Mouse (Mus musculus): ENCODE data around the gene Fam210b. TPM values are rescaled to one million over a fixed set of nuclear protein-coding genes. Genes with fewer than 3 reads are reported as not detected.

The Fam210b gene
- total RNA-seq, 1 experiment = 1.6 TPM

DNA sequence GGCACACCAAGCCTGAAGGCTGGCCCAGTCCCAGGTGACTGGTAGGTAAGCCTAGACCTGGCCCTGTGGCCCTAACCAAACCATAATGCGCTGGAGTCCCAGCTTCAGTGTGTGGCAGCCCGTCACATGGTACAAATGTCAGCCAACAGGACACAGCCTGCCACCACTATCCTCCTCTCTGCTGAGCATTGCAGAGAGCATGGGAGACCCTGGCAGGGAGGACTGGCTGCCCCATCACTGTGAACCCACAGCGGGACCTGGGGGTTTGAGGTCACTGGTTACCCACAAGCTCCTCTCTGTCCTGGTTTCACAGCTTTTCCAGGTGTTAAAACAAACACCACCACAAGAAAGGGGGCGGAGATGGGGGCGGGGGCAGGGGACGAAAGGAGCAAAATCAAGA lies 45.0 kb downstream of the Fam210b start:
- Histone ChIP-seq H3K36me3 (ENCODE audit: control insufficient read depth, insufficient read depth, low read length, poor library complexity, severe bottlenecking) (no peaks in the 10 kb centered on the region), H3K9ac (ENCODE audit: insufficient read depth, low read depth, low read length, poor library complexity, severe bottlenecking) (no peak overlapping the region), H3K9me3 (ENCODE audit: control insufficient read depth, insufficient read depth, low read depth, low read length) (no peaks in the 10 kb centered on the region), H3K4me3 (ENCODE audit: insufficient read depth in 1 of 2, low read depth in 1 of 2, low read length in 2 of 2, poor library complexity in 1 of 2, severe bottlenecking in 1 of 2) (no peak overlapping the region), H3K4me1 (ENCODE audit: control insufficient read depth in 2 of 2, insufficient read depth in 2 of 2, low read length in 2 of 2, poor library complexity in 1 of 2) (peaks cover 0 to 18% of the 10 kb centered on the region in 2 experiments; a peak in 1 of 4 replicates), H3K27ac (ENCODE audit: insufficient read depth, low read depth, low read length, poor library complexity, severe bottlenecking) (no peak overlapping the region)
- DNase-seq (ENCODE audit: low read depth, low spot score) = no peak
- TF ChIP-seq CHD2 (IDR thresholded peaks at IDR 0.05; ENCODE audit: low read depth, low read length) = no peak
- no peak for TF ChIP-seq ZC3H11A (IDR thresholded peaks at IDR 0.05; ENCODE audit: borderline replicate concordance, low read depth, low read length)
- no peak for TF ChIP-seq ZNF384 (IDR thresholded peaks at IDR 0.05; ENCODE audit: low read depth, low read length)
- no peak for TF ChIP-seq HCFC1 (IDR thresholded peaks at IDR 0.05; ENCODE audit: borderline replicate concordance, insufficient read depth, low read length)
- TF ChIP-seq MAFK (IDR thresholded peaks at IDR 0.05; ENCODE audit: insufficient read depth, low read depth, low read length) = no peak
- in situ Hi-C loops (cut with MboI; ENCODE audit: low sequenced_read_pairs in 2 of 2, unreplicated experiment in 2 of 2) = no loop called here

GRCm38 (mm10) chr2:172392041-172392521 lies 46.7 kb downstream of the Fam210b start:
- in situ Hi-C loops (cut with MboI; ENCODE audit: low sequenced_read_pairs in 2 of 2, unreplicated experiment in 2 of 2) = no loop called here

GRCm38 (mm10) chr2:172393391-172394051 lies 48.2 kb downstream of the Fam210b start, which contains the start of gene Cass4:
Cass4 (plus strand) TSS chr2:172393794.
- in situ Hi-C loops (cut with MboI; ENCODE audit: low sequenced_read_pairs in 2 of 2, unreplicated experiment in 2 of 2) = no loop called here
- H3K36me3 ChIP-seq (ENCODE audit: control insufficient read depth, insufficient read depth, low read length, poor library complexity, severe bottlenecking) = no peaks in the 10 kb centered on the region
- peaks cover 3 to 29% of the 10 kb centered on the region in 2 experiments; a peak in 2 of 4 replicates for H3K4me1 ChIP-seq (ENCODE audit: control insufficient read depth in 2 of 2, insufficient read depth in 2 of 2, low read length in 2 of 2, poor library complexity in 1 of 2)
- H3K9ac ChIP-seq (ENCODE audit: insufficient read depth, low read depth, low read length, poor library complexity, severe bottlenecking) = no peak within 1 kb of the TSS
- peak within 1 kb of the TSS; percentile 2 to 25 for H3K4me3 ChIP-seq (ENCODE audit: insufficient read depth in 1 of 2, low read depth in 1 of 2, low read length in 2 of 2, poor library complexity in 1 of 2, severe bottlenecking in 1 of 2)
- TF ChIP-seq MAFK (IDR thresholded peaks at IDR 0.05; ENCODE audit: insufficient read depth, low read depth, low read length) (no peak), HCFC1 (IDR thresholded peaks at IDR 0.05; ENCODE audit: borderline replicate concordance, insufficient read depth, low read length) (no peak), ZNF384 (IDR thresholded peaks at IDR 0.05; ENCODE audit: low read depth, low read length) (peak; percentile 86), ZC3H11A (IDR thresholded peaks at IDR 0.05; ENCODE audit: borderline replicate concordance, low read depth, low read length) (no peak)
- no peak within 1 kb of the TSS; the same call in 1 of the 2 replicates for H3K27ac ChIP-seq (ENCODE audit: insufficient read depth, low read depth, low read length, poor library complexity, severe bottlenecking)
- no peaks in the 10 kb centered on the region for H3K9me3 ChIP-seq (ENCODE audit: control insufficient read depth, insufficient read depth, low read depth, low read length)
- DNase-seq (ENCODE audit: low read depth, low spot score) = no peak

More at GRCm38 (mm10) chr2:172392041-172392521, 46.7 kb downstream of the Fam210b start:
- no peak for TF ChIP-seq ZC3H11A (IDR thresholded peaks at IDR 0.05; ENCODE audit: borderline replicate concordance, low read depth, low read length)
- TF ChIP-seq HCFC1 (IDR thresholded peaks at IDR 0.05; ENCODE audit: borderline replicate concordance, insufficient read depth, low read length) = no peak
- TF ChIP-seq CHD2 (IDR thresholded peaks at IDR 0.05; ENCODE audit: low read depth, low read length) = no peak
- no peak for TF ChIP-seq MAFK (IDR thresholded peaks at IDR 0.05; ENCODE audit: insufficient read depth, low read depth, low read length)
- no peak for TF ChIP-seq ZNF384 (IDR thresholded peaks at IDR 0.05; ENCODE audit: low read depth, low read length)
- Histone ChIP-seq H3K4me1 (ENCODE audit: control insufficient read depth in 2 of 2, insufficient read depth in 2 of 2, low read length in 2 of 2, poor library complexity in 1 of 2) (peaks cover 3 to 26% of the 10 kb centered on the region in 2 experiments; a peak in 2 of 4 replicates), H3K27ac (ENCODE audit: insufficient read depth, low read depth, low read length, poor library complexity, severe bottlenecking) (no peak overlapping the region), H3K9me3 (ENCODE audit: control insufficient read depth, insufficient read depth, low read depth, low read length) (no peaks in the 10 kb centered on the region), H3K9ac (ENCODE audit: insufficient read depth, low read depth, low read length, poor library complexity, severe bottlenecking) (no peak overlapping the region), H3K36me3 (ENCODE audit: control insufficient read depth, insufficient read depth, low read length, poor library complexity, severe bottlenecking) (no peaks in the 10 kb centered on the region), H3K4me3 (ENCODE audit: insufficient read depth in 1 of 2, low read depth in 1 of 2, low read length in 2 of 2, poor library complexity in 1 of 2, severe bottlenecking in 1 of 2) (no peak overlapping the region)
- DNase-seq (ENCODE audit: low read depth, low spot score) = no peak

GRCm38 (mm10) chr2:172394052-172394392 lies 48.7 kb downstream of the Fam210b start:
- Histone ChIP-seq H3K36me3 (ENCODE audit: control insufficient read depth, insufficient read depth, low read length, poor library complexity, severe bottlenecking) (no peaks in the 10 kb centered on the region), H3K27ac (ENCODE audit: insufficient read depth, low read depth, low read length, poor library complexity, severe bottlenecking) (no peak overlapping the region), H3K9me3 (ENCODE audit: control insufficient read depth, insufficient read depth, low read depth, low read length) (no peaks in the 10 kb centered on the region), H3K4me1 (ENCODE audit: control insufficient read depth in 2 of 2, insufficient read depth in 2 of 2, low read length in 2 of 2, poor library complexity in 1 of 2) (peaks cover 5 to 33% of the 10 kb centered on the region in 2 experiments), H3K9ac (ENCODE audit: insufficient read depth, low read depth, low read length, poor library complexity, severe bottlenecking) (no peak overlapping the region), H3K4me3 (ENCODE audit: insufficient read depth in 1 of 2, low read depth in 1 of 2, low read length in 2 of 2, poor library complexity in 1 of 2, severe bottlenecking in 1 of 2) (peak overlapping the region; percentile 2 to 25; a peak in 3 of 4 replicates)
- no peak for TF ChIP-seq CHD2 (IDR thresholded peaks at IDR 0.05; ENCODE audit: low read depth, low read length)
- TF ChIP-seq ZC3H11A (IDR thresholded peaks at IDR 0.05; ENCODE audit: borderline replicate concordance, low read depth, low read length) = no peak
- TF ChIP-seq MAFK (IDR thresholded peaks at IDR 0.05; ENCODE audit: insufficient read depth, low read depth, low read length) = no peak
- no peak for TF ChIP-seq HCFC1 (IDR thresholded peaks at IDR 0.05; ENCODE audit: borderline replicate concordance, insufficient read depth, low read length)
- TF ChIP-seq ZNF384 (IDR thresholded peaks at IDR 0.05; ENCODE audit: low read depth, low read length) = no peak
- in situ Hi-C loops (cut with MboI; ENCODE audit: low sequenced_read_pairs in 2 of 2, unreplicated experiment in 2 of 2) = no loop called here
- no peak for DNase-seq (ENCODE audit: low read depth, low spot score)

All from ES-E14 (cell line).